Mouse (Mus musculus): ENCODE measurements around the gene Drd2.

- no peak for TF ChIP-seq TCF12 (IDR thresholded peaks at IDR 0.05; ENCODE audit: insufficient read depth, poor library complexity, severe bottlenecking)
- TF ChIP-seq POLR2A (IDR thresholded peaks at IDR 0.05; ENCODE audit: insufficient read length, low read depth): no peak
- no peak for TF ChIP-seq POLR2AphosphoS2 (IDR thresholded peaks at IDR 0.05; ENCODE audit: insufficient read length, low read depth)
- TF ChIP-seq USF1 (IDR thresholded peaks at IDR 0.05; ENCODE audit: low read depth): no peak
- no peak for TF ChIP-seq TCF3 (IDR thresholded peaks at IDR 0.05; ENCODE audit: insufficient read length, low read depth)
- TF ChIP-seq CEBPB (IDR thresholded peaks at IDR 0.05; ENCODE audit: insufficient read depth, poor library complexity, severe bottlenecking): no peak
- no peak for TF ChIP-seq E2F4 (IDR thresholded peaks at IDR 0.05; ENCODE audit: insufficient read depth)
- TF ChIP-seq MAX (IDR thresholded peaks at IDR 0.05; ENCODE audit: low read depth): no peak
These were observed 45.3 kb upstream of the Drd2 start for GRCm38 (mm10) chr9:49295101-49295500.
